Mouse (Mus musculus) midbrain, embryonic 14.5 days (tissue): ENCODE data around the gene March11. TPM values are rescaled to one million over a fixed set of nuclear protein-coding genes. Genes with fewer than 3 reads are reported as not detected.

Experiments
- ATAC-seq: fragments of 200-750 bp; cut with Nextera tagmentation; 2 replicates; pipeline ENCODE4 v1.8.0; 2017; ENCODE audit warnings: moderate number of reproducible peaks, moderate library complexity; ENCODE audit not compliant: low FRiP score, low TSS enrichment
- DNase-seq: peaks from one replicate; pipeline ENCODE4 v3.0.0-alpha.2; 2015
- H3K27ac ChIP-seq: fragments of 300-500 bp; sonication (generic); replicated peaks from 2 replicates; pipeline ENCODE4 v1.5.1; 2014; ENCODE audit warnings: mild to moderate bottlenecking, low read depth, low read length, moderate library complexity
- H3K27me3 ChIP-seq: fragments of 300-500 bp; sonication (generic); 2 replicates; pipeline ENCODE4 v1.6.1; 2014; ENCODE audit warnings: low read length, control low read depth, mixed read lengths; ENCODE audit not compliant: control insufficient read depth, insufficient read depth
- H3K36me3 ChIP-seq: fragments of 300-500 bp; sonication (generic); 2 replicates; pipeline ENCODE4 v1.6.1; 2014; ENCODE audit warnings: low read length, control low read depth; ENCODE audit not compliant: control insufficient read depth, insufficient read depth
- H3K4me1 ChIP-seq: fragments of 300-500 bp; sonication (generic); 2 replicates; pipeline ENCODE4 v1.6.1; 2014; ENCODE audit warnings: mild to moderate bottlenecking, antibody characterized with exemption, low read length, control low read depth; ENCODE audit not compliant: control insufficient read depth, insufficient read depth
- H3K4me2 ChIP-seq: fragments of 300-500 bp; sonication (generic); 2 replicates; pipeline ENCODE4 v1.6.1; 2014; ENCODE audit warnings: mild to moderate bottlenecking, low read length, moderate library complexity
- H3K4me3 ChIP-seq: fragments of 300-500 bp; sonication (generic); replicated peaks from 2 replicates; pipeline ENCODE4 v1.5.1; 2014; ENCODE audit warnings: low read depth, low read length
- H3K9ac ChIP-seq: fragments of 300-500 bp; sonication (generic); replicated peaks from 2 replicates; pipeline ENCODE4 v1.6.1; 2014; ENCODE audit warnings: mild to moderate bottlenecking, low read length, moderate library complexity
- H3K9me3 ChIP-seq: fragments of 300-500 bp; sonication (generic); 2 replicates; pipeline ENCODE4 v1.6.1; 2016; ENCODE audit warnings: low read length, control low read depth, mixed read lengths; ENCODE audit not compliant: control insufficient read depth
- WGBS: fragments of 180-500 bp; shearing (Covaris S2); extraction: QIAGEN DNeasy Blood & Tissue Kit; methylation state at CpG from one replicate; pipeline ENCODE4 v1.1.7; 2014; 5-methylcytosine and 5-hydroxymethylcytosine counted together
- polyA plus RNA-seq: library from polyadenylated mRNA; unstranded; fragments of >200 nt; fragmentation: Nextera tagmentation; extraction: Ambion mirVana; gene quantifications from 2 replicates; pipeline ENCODE4 v1.2.1, GENCODE M21; 2014

Gene March11
- polyA plus RNA-seq, 1 experiment from 2014 or later = 6.1 TPM

DNA sequence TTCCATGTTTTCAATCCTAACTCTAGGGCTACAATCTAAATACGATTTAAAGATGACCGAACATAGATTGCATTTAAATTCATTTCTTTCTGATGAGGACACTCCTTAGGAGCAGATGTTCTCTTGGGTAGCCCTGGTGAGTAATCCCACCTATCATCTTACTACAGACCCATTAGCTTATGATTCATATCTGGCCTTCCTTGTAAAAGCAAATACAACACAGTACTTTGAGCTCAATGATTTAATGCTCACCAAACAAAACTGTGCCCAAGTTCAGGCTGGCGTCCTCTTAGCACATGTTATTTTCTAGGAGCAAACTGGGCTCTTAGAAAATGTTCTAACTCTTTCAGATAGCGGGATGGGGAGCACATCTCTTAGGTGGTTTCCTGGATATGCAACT, 70.0 kb downstream of the March11 start:
- DNase-seq = no peak
- ATAC-seq = no peak

DNA sequence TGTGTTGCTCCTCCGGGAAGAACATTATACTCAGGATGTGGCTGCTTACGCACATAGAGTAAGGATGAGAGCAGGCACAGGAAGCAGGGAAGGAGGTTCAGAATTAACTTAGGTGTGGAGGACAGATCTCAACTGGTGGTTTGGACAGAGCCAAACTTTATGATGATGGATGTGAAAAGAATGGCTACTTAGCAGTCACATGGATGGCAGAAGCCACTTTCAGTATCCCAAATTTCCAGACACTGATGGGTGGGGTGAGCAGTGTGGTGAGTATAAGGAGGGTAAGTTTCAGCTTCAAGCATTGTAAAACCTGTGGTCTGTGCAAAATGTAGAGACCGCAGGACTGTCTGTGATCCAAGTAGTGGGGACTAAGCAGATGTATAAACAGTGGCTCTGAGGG, 71.0 kb downstream of the March11 start:
- Histone ChIP-seq H3K9me3 (no peaks in the 10 kb centered on the region), H3K27me3 (no peaks in the 10 kb centered on the region), H3K4me3 (no peak overlapping the region), H3K4me2 (no peak overlapping the region), H3K27ac (no peak overlapping the region), H3K36me3 (no peaks in the 10 kb centered on the region), H3K9ac (no peak overlapping the region), H3K4me1 (no peaks in the 10 kb centered on the region)
- no peak for DNase-seq
- no peak for ATAC-seq
- 90% methylated on average over 3 of the region's 3 CpGs for WGBS

More for the DNA sequence above, 70.0 kb downstream of the March11 start:
- Histone ChIP-seq H3K4me1 (no peaks in the 10 kb centered on the region), H3K4me2 (no peak overlapping the region), H3K36me3 (no peaks in the 10 kb centered on the region), H3K9ac (no peak overlapping the region), H3K27me3 (no peaks in the 10 kb centered on the region), H3K27ac (no peak overlapping the region), H3K4me3 (no peak overlapping the region), H3K9me3 (no peaks in the 10 kb centered on the region)
- 88% methylated on average over 4 of the region's 4 CpGs for WGBS

DNA sequence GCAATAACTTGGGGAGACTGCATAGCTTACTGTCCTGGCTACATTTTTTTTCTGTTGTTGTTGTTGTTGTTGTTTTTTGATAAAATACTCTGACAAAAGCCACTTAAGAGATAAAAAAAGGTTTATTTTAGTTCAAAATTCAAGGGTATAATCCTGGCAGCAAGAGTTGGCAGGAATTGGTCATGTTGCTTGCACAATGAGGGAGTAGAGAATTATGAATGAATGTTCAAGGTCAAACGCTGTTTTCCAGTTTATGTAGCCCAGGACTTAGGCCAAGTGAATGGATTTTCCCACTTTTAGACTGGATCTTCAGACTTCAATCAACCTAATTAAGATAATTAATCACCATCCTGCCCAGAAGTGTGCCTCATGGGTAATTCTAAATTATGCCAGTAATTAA, 72.0 kb downstream of the March11 start:
- no peaks in the 10 kb centered on the region for H3K4me1 ChIP-seq
- DNase-seq (no peak), ATAC-seq (no peak)
- H3K9ac ChIP-seq = no peak overlapping the region
- H3K9me3 ChIP-seq = no peaks in the 10 kb centered on the region
- 86% methylated on average over 1 of the region's 1 CpGs for WGBS
- H3K4me2 ChIP-seq = no peak overlapping the region
- H3K36me3 ChIP-seq = no peaks in the 10 kb centered on the region
- H3K4me3 ChIP-seq = no peak overlapping the region
- no peaks in the 10 kb centered on the region for H3K27me3 ChIP-seq
- H3K27ac ChIP-seq = no peak overlapping the region

DNA sequence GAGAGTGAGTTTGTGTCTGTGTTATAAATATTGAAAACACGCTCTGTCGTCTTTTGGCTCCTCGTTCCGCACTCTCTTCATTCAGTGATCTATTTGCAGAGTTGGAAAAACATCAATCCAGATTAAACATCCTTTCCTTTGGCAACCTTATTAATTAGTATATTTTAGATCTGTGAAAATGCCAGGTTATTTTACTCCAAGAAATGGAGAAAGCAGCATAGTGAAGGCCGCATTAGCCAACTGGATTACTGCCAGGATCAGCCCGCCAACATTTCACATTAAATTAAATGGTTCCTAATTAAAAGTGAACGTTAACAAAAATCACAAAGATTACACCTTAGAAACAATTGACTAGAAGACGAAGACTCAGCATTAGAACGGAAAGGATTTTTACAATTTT, 81.2 kb downstream of the March11 start:
- ATAC-seq = no peak
- Histone ChIP-seq H3K4me2 (no peak overlapping the region), H3K36me3 (no peaks in the 10 kb centered on the region), H3K27me3 (no peaks in the 10 kb centered on the region), H3K27ac (no peak overlapping the region), H3K9ac (no peak overlapping the region), H3K4me1 (no peaks in the 10 kb centered on the region), H3K9me3 (no peaks in the 10 kb centered on the region), H3K4me3 (no peak overlapping the region)
- 82% methylated on average over 9 of the region's 9 CpGs for WGBS
- DNase-seq = no peak

DNA sequence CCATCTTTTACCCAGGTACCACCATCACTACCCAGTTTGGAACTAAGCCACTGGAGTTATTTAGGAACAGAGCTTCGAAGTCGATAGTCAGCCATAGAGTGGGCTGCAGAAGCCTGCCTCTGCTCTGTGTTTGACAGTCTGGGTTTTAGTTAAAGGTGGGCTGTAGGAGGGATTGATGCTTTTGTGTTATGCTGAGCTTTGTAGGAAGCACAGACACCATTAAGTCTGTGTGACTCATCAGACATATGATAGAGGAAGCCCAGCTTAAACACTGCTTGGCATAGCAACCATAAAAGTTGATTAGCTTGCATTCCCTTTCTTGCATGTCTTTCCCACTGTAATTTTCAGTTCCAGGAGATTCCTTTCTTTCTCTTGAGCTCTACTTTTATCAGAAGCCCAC, 87.7 kb downstream of the March11 start:
- H3K4me2 ChIP-seq = no peak overlapping the region
- no peaks in the 10 kb centered on the region for H3K27me3 ChIP-seq
- H3K36me3 ChIP-seq = no peaks in the 10 kb centered on the region
- 94% methylated on average over 2 of the region's 2 CpGs for WGBS
- no peak for DNase-seq
- H3K4me1 ChIP-seq = no peaks in the 10 kb centered on the region
- H3K9me3 ChIP-seq = no peaks in the 10 kb centered on the region
- ATAC-seq = no peak
- no peak overlapping the region for H3K27ac ChIP-seq
- H3K4me3 ChIP-seq = no peak overlapping the region
- no peak overlapping the region for H3K9ac ChIP-seq

DNA sequence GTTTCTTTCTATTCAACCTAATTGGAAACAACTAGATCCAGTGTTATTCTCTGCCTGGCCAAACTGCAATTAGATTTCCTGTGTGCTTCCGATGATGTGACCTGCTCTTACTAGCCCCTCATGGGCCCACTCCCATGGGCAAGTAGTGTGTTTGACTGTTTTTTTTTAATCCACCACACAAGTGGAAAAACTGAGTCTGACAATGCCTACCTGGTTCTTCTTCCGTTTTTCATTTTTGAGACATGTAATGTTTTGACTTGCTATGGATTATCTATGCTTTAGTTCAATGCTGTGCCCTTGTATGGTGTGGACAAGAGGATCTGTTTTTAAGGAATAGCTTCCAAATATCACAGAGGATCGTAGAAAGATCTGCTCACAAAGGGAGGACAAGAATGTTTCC, 116.4 kb downstream of the March11 start:
- Histone ChIP-seq H3K4me2 (no peak overlapping the region), H3K4me3 (no peak overlapping the region), H3K9ac (no peak overlapping the region), H3K9me3 (no peaks in the 10 kb centered on the region), H3K4me1 (no peaks in the 10 kb centered on the region), H3K36me3 (no peaks in the 10 kb centered on the region), H3K27ac (no peak overlapping the region), H3K27me3 (no peaks in the 10 kb centered on the region)
- WGBS = 89% methylated on average over 3 of the region's 3 CpGs
- ATAC-seq (no peak), DNase-seq (no peak)

DNA sequence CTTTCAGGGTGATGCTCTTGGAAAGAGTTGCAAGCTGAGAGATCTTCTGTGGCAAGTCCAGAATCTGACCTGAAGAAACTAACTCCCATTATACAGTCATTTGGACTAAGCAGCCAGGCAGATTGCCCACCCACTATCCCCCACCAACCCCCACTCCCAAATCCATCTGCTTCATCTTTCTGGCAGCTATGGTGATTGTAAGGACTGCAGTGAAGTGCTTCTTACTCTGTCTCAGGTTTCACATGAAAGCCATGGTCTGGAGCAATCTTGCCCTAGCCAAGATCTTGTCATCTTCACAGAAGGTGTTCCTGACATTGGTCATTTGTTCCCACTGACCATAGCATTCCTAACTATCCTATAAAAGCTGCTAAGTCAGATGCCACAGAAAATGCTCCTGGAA, 117.4 kb downstream of the March11 start:
- no peaks in the 10 kb centered on the region for H3K4me1 ChIP-seq
- H3K9ac ChIP-seq = no peak overlapping the region
- no peaks in the 10 kb centered on the region for H3K36me3 ChIP-seq
- H3K27ac ChIP-seq = no peak overlapping the region
- no peaks in the 10 kb centered on the region for H3K27me3 ChIP-seq
- no peak overlapping the region for H3K4me3 ChIP-seq
- ATAC-seq (no peak), DNase-seq (no peak)
- no peak overlapping the region for H3K4me2 ChIP-seq
- no peaks in the 10 kb centered on the region for H3K9me3 ChIP-seq

DNA sequence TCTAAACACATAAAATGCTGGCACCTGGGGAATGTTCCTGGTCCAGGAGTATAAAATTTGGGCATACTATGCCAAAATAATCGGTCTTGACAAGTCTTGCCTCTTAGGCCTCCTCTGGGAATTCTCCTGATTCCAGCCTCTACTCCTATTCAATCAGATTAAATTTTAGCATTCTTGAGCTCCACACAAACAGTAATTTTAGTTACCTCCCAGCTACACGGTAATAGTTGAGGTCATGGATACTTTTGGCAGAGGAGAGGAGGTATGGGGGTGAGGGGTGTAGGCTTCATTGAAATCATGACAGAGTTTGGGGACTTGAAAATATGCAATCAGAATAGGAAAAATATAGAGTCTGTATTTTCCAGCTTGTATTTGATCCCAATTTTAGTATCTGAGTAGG, 121.7 kb downstream of the March11 start:
- Histone ChIP-seq H3K9me3 (no peaks in the 10 kb centered on the region), H3K9ac (no peak overlapping the region), H3K4me2 (no peak overlapping the region), H3K27me3 (no peaks in the 10 kb centered on the region), H3K4me1 (no peaks in the 10 kb centered on the region), H3K27ac (no peak overlapping the region), H3K36me3 (no peaks in the 10 kb centered on the region), H3K4me3 (no peak overlapping the region)
- no peak for DNase-seq
- WGBS = 90% methylated on average over 2 of the region's 2 CpGs
- ATAC-seq = no peak

DNA sequence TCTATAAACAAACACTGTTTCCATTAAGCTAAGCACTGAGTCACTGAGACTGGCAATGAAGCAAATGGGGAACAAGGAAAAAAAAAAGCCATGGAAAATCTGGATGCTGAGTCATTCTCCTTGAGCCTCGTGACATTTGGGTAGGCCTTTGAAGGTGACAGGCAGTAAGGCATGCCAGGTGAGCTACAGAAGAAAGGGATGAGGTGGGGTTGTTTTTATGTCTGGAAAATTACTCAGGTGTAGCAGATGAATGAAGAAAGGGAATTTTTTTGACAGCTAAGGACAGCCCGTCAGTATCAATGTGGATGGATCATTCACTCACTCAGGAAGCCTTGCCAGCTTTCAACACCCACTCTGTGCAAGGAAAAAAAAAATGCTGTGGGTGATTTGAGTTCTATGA, 123.8 kb downstream of the March11 start:
- H3K36me3 ChIP-seq = no peaks in the 10 kb centered on the region
- no peaks in the 10 kb centered on the region for H3K4me1 ChIP-seq
- DNase-seq (no peak), ATAC-seq (no peak)
- H3K27ac ChIP-seq = no peak overlapping the region
- H3K9me3 ChIP-seq = no peaks in the 10 kb centered on the region
- no peak overlapping the region for H3K9ac ChIP-seq
- WGBS = 87% methylated on average over 2 of the region's 2 CpGs
- no peak overlapping the region for H3K4me2 ChIP-seq
- H3K27me3 ChIP-seq = no peaks in the 10 kb centered on the region
- H3K4me3 ChIP-seq = no peak overlapping the region
